Mouse (Mus musculus): ENCODE measurements around the gene Six4.

GRCm38 (mm10) chr12:73094605-73095004 is 18.7 kb downstream of the Six4 start:
- no peak for TF ChIP-seq CTCF (IDR thresholded peaks at IDR 0.05; ENCODE audit: borderline replicate concordance, control insufficient read depth, extremely low read depth, insufficient read depth, low read length, poor library complexity)
- no peak for TF ChIP-seq POLR2A (IDR thresholded peaks at IDR 0.05; ENCODE audit: control insufficient read depth, extremely low read depth, insufficient read depth, low read length, poor library complexity)
